Mouse (Mus musculus): ENCODE data around the gene Ccdc34. TPM values are rescaled to one million over a fixed set of nuclear protein-coding genes. Genes with fewer than 3 reads are reported as not detected.

The Ccdc34 gene
- 1 to 10 TPM; 5.1 to 5.3 TPM for total RNA-seq (2021)

DNA sequence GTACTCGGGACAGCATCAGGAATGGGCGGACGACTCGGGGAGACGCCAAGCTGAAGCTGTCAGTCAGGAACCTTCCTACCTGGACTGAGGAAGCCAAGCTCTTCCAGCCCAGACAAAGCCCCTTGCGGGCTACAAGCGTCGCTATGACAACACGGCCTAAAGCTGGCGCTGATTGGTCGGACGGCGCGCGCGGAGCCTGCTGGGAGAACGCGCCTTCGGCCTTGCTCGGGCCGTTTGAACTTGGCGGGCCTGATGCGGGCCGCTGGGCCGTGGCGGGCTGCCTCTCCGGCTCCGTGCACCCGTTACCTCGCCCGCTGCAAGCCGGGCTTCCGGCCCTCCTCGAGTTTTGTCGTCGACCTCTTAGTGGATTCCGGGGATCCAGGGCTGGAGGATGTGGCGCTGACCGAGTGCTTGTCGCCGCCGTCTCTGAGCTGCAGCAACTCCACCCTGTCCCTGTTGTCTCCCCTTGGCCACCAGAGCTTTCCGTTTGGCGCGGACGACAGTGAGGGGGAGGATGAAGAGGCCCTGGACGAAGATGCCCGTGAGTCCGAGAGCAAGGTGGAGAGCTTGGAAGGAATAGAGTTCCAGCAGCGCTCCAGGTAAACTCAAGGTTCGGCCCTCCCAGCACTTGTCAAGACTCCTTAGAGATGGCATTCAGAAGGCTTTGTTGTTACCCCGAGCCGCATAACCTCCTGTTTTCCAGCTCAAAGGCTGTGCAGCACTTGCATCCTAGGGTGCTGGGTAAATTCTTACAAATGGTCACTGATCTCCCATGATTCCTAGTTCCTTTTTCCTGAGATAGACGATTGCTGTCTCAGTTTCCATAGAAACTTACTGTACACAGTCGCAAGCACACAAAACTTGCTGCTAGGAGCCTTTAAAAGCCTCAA is at the start of gene Ccdc34:
Gene Ccdc34 (plus strand): TSS at position 202 of the 890 bp plus-strand sequence.
- intact Hi-C loops (cut with DNase I): loop anchor here (2.0 to 5.0 kb wide), 2 partner anchors 99 to 116 kb away; no protein-coding TSS in a partner anchor
- peak; percentile 87 to 89 for DNase-seq

- intact Hi-C loops (cut with DNase I): no loop called here
- DNase-seq: no peak
Observed at GRCm38 (mm10) chr2:109969381-109969780, 48.2 kb upstream of the Ccdc34 start.

- DNase-seq: no peak
- intact Hi-C loops (cut with DNase I): loop anchor here (5.0 kb wide), 1 partner anchor 53 kb away; the partner anchor contains the start of gene Lgr4
Observed at GRCm38 (mm10) chr2:109969926-109970532, 47.6 kb upstream of the Ccdc34 start.

DNA sequence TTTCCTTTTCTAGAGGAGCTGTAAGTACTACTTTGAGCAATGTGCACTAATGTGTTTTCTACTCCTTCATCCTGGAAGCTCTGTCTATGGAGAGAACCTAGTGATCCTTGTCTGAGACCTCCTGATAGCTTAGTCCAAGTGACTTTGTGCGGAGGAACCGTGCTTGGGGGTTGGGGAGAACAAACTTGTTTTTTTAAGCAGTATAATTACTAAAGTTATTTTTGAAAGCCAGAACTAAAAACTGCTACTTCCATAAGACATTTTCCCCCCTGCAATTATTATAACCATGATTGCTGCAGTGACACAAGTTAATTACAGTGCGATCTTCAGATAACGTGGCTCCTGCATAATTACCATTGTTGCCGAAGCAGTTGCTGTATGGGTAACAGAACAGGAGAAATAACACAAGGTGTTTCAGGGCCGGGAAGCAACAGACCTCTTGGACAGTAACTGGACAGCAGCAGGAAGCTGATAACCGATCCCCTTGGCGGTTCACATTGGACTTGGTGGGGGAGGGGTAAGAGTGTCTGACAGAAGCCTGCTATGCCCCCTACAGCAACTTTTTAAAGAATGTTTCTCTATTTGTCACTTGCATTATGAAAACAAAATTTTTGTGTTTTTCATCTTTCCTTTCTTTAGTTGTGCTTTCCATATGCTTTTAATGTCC is 46.7 kb upstream of the Ccdc34 start:
- DNase-seq: no peak
- intact Hi-C loops (cut with DNase I): loop anchor here (5.0 kb wide), 1 partner anchor 54 kb away; the partner anchor contains the start of gene Lgr4

GRCm38 (mm10) chr2:109972310-109972709 is 45.3 kb upstream of the Ccdc34 start:
- intact Hi-C loops (cut with DNase I): loop anchor here (5.0 kb wide), 1 partner anchor 55 kb away; the partner anchor contains the start of gene Lgr4
- DNase-seq: no peak

DNA sequence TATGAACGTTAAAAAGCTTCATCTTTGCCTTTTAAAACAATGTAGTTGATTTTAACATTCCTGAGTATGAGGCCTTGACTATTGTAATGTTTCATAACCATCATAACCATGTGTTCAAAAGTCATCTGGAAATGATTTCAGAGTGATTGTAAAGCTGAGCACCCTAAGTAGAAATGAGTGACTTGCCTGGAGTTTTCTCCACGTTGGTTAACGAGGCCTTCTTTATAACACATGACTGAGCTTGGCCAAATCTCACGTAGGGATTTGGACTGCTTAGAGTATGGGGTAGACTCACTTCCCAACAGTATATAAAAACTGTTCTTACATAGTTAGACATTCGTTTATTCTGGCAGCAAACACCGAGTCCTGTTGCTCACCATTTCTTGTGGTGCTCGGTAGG is 44.7 kb upstream of the Ccdc34 start:
- intact Hi-C loops (cut with DNase I): loop anchor here (5.0 kb wide), 1 partner anchor 56 kb away; the partner anchor contains the start of gene Lgr4
- DNase-seq: no peak

DNA sequence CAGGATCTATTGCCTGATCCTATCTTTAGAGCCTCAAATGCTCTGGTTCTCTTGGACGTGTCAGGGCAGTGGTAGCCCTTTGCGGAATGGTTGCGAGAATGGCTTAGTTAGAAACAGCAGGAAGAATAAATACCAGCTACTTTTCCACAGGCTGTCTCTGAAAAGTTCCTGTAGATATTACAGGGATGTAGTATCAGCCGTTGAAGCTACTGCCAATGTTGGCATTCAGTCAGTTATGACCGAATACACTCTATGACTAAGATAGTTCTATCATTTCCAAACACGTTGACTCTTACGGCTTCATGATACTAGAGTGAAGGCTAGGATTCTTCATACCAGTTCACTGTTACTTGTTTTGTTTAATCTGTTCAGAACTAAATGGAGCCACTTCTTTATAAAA is 42.8 kb upstream of the Ccdc34 start:
- intact Hi-C loops (cut with DNase I): loop anchor here (5.0 kb wide), 1 partner anchor 58 kb away; the partner anchor contains the start of gene Lgr4
- DNase-seq: no peak

GRCm38 (mm10) chr2:109976181-109976580 is 41.4 kb upstream of the Ccdc34 start:
- intact Hi-C loops (cut with DNase I): no loop called here
- DNase-seq: no peak

DNA sequence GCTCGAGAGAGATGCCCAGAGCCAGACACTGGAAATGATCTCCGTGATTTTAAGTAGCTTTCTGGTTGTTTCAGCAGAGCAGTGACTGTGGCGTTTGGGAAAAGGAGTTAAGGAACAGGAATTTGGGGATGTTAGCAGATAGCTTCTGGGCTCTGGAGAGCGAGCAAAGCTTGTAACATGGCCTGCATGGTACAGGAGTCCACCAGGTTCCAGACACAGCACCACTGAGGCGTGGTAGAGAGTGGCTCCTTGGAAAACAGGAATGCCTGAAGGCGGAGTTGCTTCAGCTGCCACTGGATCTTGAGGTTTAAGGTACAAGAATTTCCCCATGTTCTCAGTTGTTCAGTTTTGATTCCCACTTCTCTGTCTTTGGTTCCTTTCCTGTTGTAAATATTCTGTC is 40.3 kb upstream of the Ccdc34 start:
- intact Hi-C loops (cut with DNase I): no loop called here
- no peak for DNase-seq

DNA sequence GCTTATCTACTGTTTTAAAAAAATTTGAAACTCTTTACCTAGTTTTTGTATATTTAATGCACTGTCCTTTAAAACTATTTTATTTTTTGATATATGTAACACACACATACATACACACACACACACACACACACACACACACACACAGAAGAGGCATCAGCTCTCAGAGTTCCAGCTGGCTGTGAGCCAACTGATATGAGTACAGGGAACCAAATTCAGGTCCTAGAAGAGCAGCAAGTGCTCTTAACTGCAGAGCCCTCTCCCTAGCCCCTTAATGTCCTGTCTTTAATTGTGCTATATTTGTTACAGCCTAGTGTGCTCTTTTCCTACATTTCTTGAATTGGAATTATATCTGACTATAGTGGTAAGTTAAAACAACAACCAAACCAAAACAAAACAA is 38.4 kb upstream of the Ccdc34 start:
- intact Hi-C loops (cut with DNase I): no loop called here
- peak; percentile 18 to 25 for DNase-seq

DNA sequence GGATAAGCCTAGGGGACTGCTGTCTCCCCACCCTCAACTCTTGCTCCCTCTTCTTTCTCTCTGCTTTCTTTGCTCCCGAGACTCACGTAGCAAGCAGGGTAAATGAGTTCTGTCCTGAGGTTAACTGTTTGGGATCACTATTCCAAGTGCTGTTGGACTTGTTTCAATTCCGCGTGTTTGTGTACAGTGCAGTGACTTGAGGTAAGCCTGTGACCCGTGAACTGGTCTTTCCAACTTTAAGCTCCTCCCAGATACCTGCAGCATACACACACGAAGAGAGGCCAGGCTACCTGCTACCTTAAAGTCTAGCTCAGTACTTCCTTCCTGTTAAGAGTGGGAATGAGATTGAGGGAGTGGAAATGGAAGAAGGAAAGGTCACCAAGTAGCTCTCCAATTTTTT is 34.2 kb upstream of the Ccdc34 start:
- no peak for DNase-seq
- intact Hi-C loops (cut with DNase I): no loop called here

- intact Hi-C loops (cut with DNase I): no loop called here
- DNase-seq: no peak
Observed at GRCm38 (mm10) chr2:109984930-109985329, 32.7 kb upstream of the Ccdc34 start.

GRCm38 (mm10) chr2:109985560-109985959 is 32.1 kb upstream of the Ccdc34 start:
- intact Hi-C loops (cut with DNase I): no loop called here
- no peak for DNase-seq

GRCm38 (mm10) chr2:109986036-109986785 is 31.4 kb upstream of the Ccdc34 start:
- intact Hi-C loops (cut with DNase I): no loop called here
- no peak for DNase-seq

DNA sequence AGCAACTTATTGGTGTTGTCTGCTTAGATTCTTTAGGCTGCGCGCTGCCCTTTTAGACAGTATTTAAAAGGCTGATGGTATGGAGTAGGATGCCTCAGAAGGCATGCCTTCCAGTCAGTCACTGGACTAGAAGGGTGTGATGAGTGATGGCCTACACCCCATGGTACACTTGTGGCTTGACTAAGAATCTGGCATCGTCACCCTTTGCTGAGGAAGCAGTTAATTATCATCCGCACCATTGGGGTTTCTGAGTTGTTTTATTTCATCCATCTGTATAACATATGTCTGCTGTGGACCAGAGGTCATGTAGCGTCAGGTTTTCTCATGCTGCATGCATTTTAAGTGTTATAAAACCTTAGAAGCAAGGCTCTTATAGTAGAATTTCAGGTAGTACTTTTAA is 29.7 kb upstream of the Ccdc34 start:
- no peak for DNase-seq
- intact Hi-C loops (cut with DNase I): no loop called here

GRCm38 (mm10) chr2:109989196-109989595 is 28.4 kb upstream of the Ccdc34 start:
- intact Hi-C loops (cut with DNase I): no loop called here
- DNase-seq: no peak

GRCm38 (mm10) chr2:109989679-109990473 is 27.7 kb upstream of the Ccdc34 start:
- no peak for DNase-seq
- intact Hi-C loops (cut with DNase I): no loop called here

DNA sequence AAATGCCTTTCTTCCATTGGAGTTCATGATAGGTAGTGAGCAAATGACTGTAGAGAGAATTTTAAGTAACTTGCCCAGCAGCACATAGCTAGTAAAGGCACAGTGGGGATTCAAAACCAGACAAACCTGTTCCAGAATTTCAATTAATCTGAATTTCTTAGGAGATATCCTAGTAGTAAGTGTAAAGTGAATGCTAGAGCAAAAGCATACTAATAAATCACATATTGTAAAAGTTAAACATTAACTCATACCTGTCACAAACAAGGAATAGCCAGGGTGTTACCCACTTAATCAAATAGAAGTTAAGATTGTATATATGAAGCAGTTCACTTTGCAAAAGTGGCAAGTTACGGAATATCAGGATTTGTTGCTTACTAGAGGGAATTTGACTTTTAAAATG is 25.9 kb upstream of the Ccdc34 start:
- no peak for DNase-seq
- intact Hi-C loops (cut with DNase I): no loop called here

DNA sequence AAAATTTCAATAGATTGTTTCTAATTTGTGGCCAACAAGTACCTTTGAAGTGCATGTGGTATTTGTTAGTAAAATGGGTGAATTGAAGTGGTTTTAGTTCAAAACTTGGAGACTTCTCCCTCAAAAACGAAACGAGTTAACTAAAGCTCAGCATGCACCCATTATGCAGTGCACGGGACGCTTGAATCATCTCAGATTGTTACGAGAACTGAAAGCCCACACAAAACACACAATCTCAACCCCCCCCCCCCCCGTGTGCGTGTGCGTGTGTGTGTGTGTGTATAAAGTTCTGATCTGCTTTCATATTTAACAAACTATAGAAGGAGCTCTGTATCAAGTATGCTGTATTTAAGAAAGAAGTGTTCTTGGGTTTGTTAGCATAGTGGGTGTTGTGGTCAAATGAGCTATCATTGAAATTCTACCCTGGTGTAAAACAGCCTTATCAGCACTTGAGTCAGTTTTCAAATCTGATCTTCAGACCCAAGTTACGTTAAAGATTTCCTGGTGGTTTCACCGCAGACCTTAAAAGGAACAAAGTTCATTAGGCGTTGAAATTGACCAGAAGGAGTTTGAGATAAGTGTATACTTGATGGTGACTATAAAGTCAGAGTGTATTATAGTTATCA is 25.1 kb upstream of the Ccdc34 start:
- intact Hi-C loops (cut with DNase I): no loop called here
- no peak for DNase-seq

Measured in heart, postnatal 36 days (tissue).